Comparison of ENCODE assay signal across 8 mouse cellular contexts in the genomic region with DNA sequence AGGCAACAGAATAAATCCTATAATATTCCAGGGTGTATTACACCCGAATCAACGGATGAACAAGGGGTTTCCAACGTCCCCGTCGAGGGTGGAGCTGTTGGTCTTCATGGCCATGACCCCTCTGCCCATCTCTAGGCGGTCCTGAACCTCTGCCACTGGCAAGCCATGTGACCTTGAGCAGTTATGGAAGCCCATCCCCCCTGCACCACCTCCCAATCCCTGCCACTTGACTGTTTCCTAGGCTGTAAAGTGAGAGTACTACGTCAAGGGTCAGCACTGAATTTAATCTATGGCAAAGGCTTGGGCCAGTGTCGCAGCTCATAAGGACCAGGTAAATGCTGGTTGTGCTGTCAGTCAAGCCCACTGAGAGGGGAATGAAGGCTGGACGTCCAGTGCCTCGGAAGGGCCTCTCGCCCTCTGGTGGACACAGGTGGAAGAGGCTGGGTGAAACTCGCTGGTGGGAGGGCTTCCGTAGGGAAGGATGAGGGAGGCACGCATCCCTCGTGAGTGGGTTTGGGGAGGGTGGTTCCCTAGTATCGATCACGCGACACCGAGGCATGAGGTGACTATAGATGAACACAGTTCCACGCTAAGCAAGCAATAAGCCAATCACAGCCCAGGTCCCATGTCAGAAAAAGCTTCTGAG. TPM values are rescaled to one million over a fixed set of nuclear protein-coding genes. Genes with fewer than 3 reads are reported as not detected.
A peak's percentile ranks its signal among the peaks of the same experiment; 100 is the strongest.
DNase-seq lines count a peak whose midpoint lies in the region; ATAC-seq and TF ChIP-seq lines count a peak whose summit lies in the region.

No protein-coding gene starts in this region.

- POLR2A ChIA-PET in Patski (lab: Charles Lee), result interaction anchor here (0.6 kb wide), 1 partner anchor 129 kb away, joined by 4 read pairs; no protein-coding TSS in a partner anchor

- H3K36me3 ChIP-seq in forebrain, embryonic 10.5 days (replicated peaks), result peaks cover 22% of the 10 kb centered on the region
- H3K36me3 ChIP-seq in hindbrain, embryonic 15.5 days, result peaks cover 29% of the 10 kb centered on the region
- peaks cover 51% of the 10 kb centered on the region for H3K36me3 ChIP-seq in neural tube, embryonic 13.5 days

- peak overlapping the region; percentile 13; the same call in 1 of the 2 replicates for H3K4me2 ChIP-seq in hindbrain, embryonic 15.5 days
- H3K4me2 ChIP-seq in neural tube, embryonic 13.5 days, result no peak overlapping the region

- CTCF ChIA-PET in Patski (lab: Charles Lee), result interaction anchor here (1.4 to 3.0 kb wide), 5 partner anchors 12 to 269 kb away, joined by 3 to 18 read pairs (median 4); no protein-coding TSS in a partner anchor

- no peaks in the 10 kb centered on the region for H3K9me3 ChIP-seq in forebrain, embryonic 10.5 days
- no peaks in the 10 kb centered on the region for H3K9me3 ChIP-seq in hindbrain, embryonic 15.5 days
- no peaks in the 10 kb centered on the region for H3K9me3 ChIP-seq in neural tube, embryonic 13.5 days

- in situ Hi-C loops in Patski (cut with MboI; ENCODE audit: low pct_unique_long_range_greater_than_20kb), result no loop called here

- no peak for TF ChIP-seq POLR2A in lung, adult 2 months (IDR thresholded peaks at IDR 0.05; ENCODE audit: borderline replicate concordance, extremely low read depth, low read depth, low read length)

- H3K4me1 ChIP-seq in forebrain, embryonic 10.5 days, result peaks cover 8% of the 10 kb centered on the region; the same call in 1 of the 2 replicates
- H3K4me1 ChIP-seq in hindbrain, embryonic 15.5 days (replicated peaks), result peaks cover 5% of the 10 kb centered on the region; the same call in 1 of the 2 replicates
- no peaks in the 10 kb centered on the region; the same call in 1 of the 2 replicates for H3K4me1 ChIP-seq in lung, adult 2 months (ENCODE audit: control insufficient read depth, insufficient read depth, low read length)
- H3K4me1 ChIP-seq in neural tube, embryonic 13.5 days (replicated peaks), result no peaks in the 10 kb centered on the region

- DNase-seq in ovary, postnatal 14 days (ENCODE audit: low spot score), result peak; percentile 45
- no peak for DNase-seq in ovary, adult 18-20 months (ENCODE audit: low spot score)
- no peak for DNase-seq in Patski (ENCODE audit: low read depth, low spot score)
- DNase-seq in forebrain, embryonic 10.5 days (ENCODE audit: extremely low spot score, low spot score), result peak; percentile 57
- no peak for DNase-seq in lung, adult 2 months

- H3K27ac ChIP-seq in forebrain, embryonic 10.5 days, result no peak overlapping the region
- H3K27ac ChIP-seq in hindbrain, embryonic 15.5 days (replicated peaks), result no peak overlapping the region
- no peak overlapping the region for H3K27ac ChIP-seq in neural tube, embryonic 13.5 days (replicated peaks)

- peak; percentile 78 for TF ChIP-seq CTCF in Patski (IDR thresholded peaks at IDR 0.05)
- peak; percentile 82 for TF ChIP-seq CTCF in lung, adult 2 months (IDR thresholded peaks at IDR 0.05; ENCODE audit: insufficient read depth, low read length)

- no peak overlapping the region for H3K4me3 ChIP-seq in forebrain, embryonic 10.5 days
- H3K4me3 ChIP-seq in hindbrain, embryonic 15.5 days, result no peak overlapping the region
- H3K4me3 ChIP-seq in lung, adult 2 months (replicated peaks; ENCODE audit: extremely low read depth, low read depth, low read length), result no peak overlapping the region
- no peak overlapping the region for H3K4me3 ChIP-seq in neural tube, embryonic 13.5 days

- ATAC-seq in Patski, result no peak
- ATAC-seq in hindbrain, embryonic 15.5 days (ENCODE audit: low FRiP score, low read depth), result peak; percentile 46; the same call in 1 of the 2 replicates
- peak; percentile 51 for ATAC-seq in neural tube, embryonic 13.5 days (ENCODE audit: low read depth)
- no peak for ATAC-seq in inflammation-experienced regulatory T-cells, adult 6 months

- WGBS in forebrain, embryonic 10.5 days, result 32% methylated on average over 20 of the region's 20 CpGs
- 28% methylated on average over 20 of the region's 20 CpGs for WGBS in hindbrain, embryonic 15.5 days
- 33% methylated on average over 20 of the region's 20 CpGs for WGBS in lung, adult 2 months
- WGBS in neural tube, embryonic 13.5 days, result 29% methylated on average over 20 of the region's 20 CpGs

- no peaks in the 10 kb centered on the region for H3K27me3 ChIP-seq in Patski
- H3K27me3 ChIP-seq in forebrain, embryonic 10.5 days (ENCODE audit: poor library complexity, severe bottlenecking), result no peaks in the 10 kb centered on the region
- H3K27me3 ChIP-seq in hindbrain, embryonic 15.5 days, result no peaks in the 10 kb centered on the region
- no peaks in the 10 kb centered on the region for H3K27me3 ChIP-seq in neural tube, embryonic 13.5 days

- no peak overlapping the region for H3K9ac ChIP-seq in hindbrain, embryonic 15.5 days
- H3K9ac ChIP-seq in neural tube, embryonic 13.5 days, result no peak overlapping the region

RNA-seq across cellular contexts. Expression of gene Tmem44, which starts 18.8 kb away (rescaled TPM):
- 8.0 TPM for polyA plus RNA-seq in Patski (2021)
- 18.8 and 19.9 TPM in 2 replicates for polyA plus RNA-seq in forebrain, embryonic 10.5 days (2016; fragmentation: Nextera tagmentation; extraction: Ambion mirVana)
- polyA plus RNA-seq in hindbrain, embryonic 15.5 days (2015; fragmentation: Nextera tagmentation; extraction: Ambion mirVana), result 67.9 and 72.6 TPM in 2 replicates
- 55.5 and 57.0 TPM in 2 replicates for polyA plus RNA-seq in lung, adult 2 months (2012; rRNA removed)
- polyA plus RNA-seq in neural tube, embryonic 13.5 days (2015; fragmentation: Nextera tagmentation; extraction: Ambion mirVana), result 61.3 and 69.3 TPM in 2 replicates
- polyA plus RNA-seq in inflammation-experienced regulatory T-cells, adult 6 months (2017; shearing (Covaris generic)), result under 1 TPM; 0.17 to 0.81 (median 0.70) TPM

RNA-seq across cellular contexts. Expression of gene Lsg1, which starts 55.5 kb away (rescaled TPM):
- polyA plus RNA-seq in Patski (2021), result 47.8 TPM
- polyA plus RNA-seq in forebrain, embryonic 10.5 days (2016; fragmentation: Nextera tagmentation; extraction: Ambion mirVana), result 86.6 and 87.4 TPM in 2 replicates
- 45.5 and 45.7 TPM in 2 replicates for polyA plus RNA-seq in hindbrain, embryonic 15.5 days (2015; fragmentation: Nextera tagmentation; extraction: Ambion mirVana)
- 8.0 and 11.5 TPM in 2 replicates for polyA plus RNA-seq in lung, adult 2 months (2012; rRNA removed)
- 52.4 and 54.5 TPM in 2 replicates for polyA plus RNA-seq in neural tube, embryonic 13.5 days (2015; fragmentation: Nextera tagmentation; extraction: Ambion mirVana)
- 10 to 100 TPM; 59.3 to 77.4 (median 74.7) TPM for polyA plus RNA-seq in inflammation-experienced regulatory T-cells, adult 6 months (2017; shearing (Covaris generic))

Comparison
In these comparisons a context has a peak if more than half of its experiments do, and no peak if none do; other contexts are left out.
1. DNase-seq: peak in ovary, postnatal 14 days (single experiment) and forebrain, embryonic 10.5 days (single experiment); none in ovary, adult 18-20 months (single experiment), Patski (single experiment) and lung, adult 2 months (single experiment).
2. ATAC-seq: peak in hindbrain, embryonic 15.5 days (single experiment) and neural tube, embryonic 13.5 days (single experiment); none in Patski (single experiment) and inflammation-experienced regulatory T-cells, adult 6 months (single experiment).